Mouse (Mus musculus): ENCODE results near the gene Sparc.

Sparc gene

DNA sequence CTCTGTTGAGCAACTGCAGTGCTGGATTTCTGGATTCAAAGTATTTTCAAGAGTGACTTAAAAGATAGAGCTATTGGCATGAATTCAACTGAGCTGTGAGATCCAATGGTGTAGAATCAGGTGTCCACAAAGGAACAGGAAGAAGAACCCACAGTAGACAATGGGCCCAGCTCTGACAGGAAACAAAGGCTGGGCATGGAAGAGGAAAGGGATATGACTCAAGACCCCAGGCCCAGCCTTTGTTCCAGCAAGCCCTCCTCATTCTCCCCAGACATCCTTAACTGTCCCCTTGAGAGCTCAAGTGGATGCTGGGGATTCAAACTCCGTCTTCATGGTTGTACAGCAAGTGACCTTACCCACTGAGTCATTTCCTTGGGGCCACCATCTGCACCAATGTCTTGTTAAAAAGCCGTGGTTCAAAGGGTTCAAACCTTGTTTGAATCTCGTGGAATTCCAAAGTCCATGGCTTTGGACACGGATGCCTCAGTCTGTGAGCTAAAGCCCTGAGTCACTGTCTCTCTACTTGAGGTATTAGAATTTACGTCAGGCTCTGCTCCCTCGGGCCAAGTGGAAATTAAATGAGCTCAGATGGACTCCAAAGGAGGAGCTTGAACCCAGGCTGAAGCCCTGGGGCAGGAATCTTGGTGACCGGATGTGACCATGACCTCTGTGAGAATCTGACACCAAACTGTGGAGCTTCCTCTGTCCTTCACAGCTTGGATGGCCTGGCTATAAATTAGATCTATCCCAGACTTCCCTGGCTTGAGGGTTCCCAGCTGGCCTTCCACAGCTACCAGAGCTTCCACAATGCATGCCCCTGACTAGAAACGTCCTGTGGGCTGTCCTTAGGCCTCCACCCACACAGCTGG lies 17.1 kb downstream of the Sparc start:
- DNase-seq (ENCODE audit: low spot score) = no peak

DNA sequence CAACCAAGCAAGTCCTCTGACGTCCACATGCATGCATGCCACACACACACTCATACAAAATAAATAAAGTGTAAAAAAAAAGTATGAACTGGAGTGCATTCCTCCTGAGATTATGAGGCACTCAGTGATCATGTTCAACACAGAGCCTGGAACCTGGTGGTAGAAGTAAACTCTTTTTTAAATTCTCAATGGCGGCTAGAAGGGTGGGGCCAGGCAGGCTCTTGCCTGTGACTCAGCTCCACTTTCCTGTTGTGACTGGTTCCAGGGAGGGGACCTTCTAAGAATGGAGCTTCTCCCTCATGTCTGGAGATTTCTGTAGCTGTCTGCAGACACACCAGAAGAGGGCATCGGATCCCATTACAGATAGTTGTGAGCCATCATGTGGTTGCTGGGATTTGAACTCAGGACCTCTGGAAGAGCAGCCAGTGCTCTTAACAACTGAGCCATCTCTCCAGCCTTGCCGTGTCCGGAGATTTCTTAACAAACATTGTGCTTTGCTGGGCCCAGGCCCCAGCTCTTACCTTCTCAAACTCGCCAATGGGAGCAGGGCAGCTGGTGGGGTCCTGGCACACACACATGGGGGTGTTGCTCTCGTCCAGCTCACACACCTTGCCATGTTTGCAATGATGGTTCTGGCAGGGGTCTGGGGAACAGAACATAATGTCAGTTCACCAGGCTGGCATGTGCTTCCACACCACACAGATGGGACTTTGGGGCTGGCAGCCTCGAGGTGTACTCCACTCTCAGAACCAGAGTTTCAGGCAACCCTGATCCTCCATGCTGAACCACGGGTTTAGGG lies 18.1 kb downstream of the Sparc start:
- DNase-seq (ENCODE audit: low spot score) = no peak

DNA sequence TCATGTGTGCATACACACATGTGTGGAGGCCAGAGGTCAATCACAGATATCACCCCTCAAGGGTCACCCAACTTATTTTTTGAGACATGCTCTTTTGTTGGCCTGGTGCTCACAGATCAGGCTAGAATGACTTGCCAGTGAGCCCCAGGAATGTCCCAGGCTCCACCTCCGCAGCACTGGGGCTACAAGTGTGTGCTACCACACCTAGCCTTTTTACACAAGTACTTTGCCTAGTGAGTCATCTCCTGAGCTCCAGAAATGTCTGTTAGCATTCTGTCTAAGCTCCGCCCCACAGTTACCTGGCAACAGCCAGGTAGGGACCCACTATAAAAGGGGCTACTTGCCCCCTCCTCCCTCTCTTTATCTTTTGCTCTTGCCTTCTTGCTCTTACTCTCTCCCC lies 22.1 kb downstream of the Sparc start:
- DNase-seq (ENCODE audit: low spot score) = no peak

DNA sequence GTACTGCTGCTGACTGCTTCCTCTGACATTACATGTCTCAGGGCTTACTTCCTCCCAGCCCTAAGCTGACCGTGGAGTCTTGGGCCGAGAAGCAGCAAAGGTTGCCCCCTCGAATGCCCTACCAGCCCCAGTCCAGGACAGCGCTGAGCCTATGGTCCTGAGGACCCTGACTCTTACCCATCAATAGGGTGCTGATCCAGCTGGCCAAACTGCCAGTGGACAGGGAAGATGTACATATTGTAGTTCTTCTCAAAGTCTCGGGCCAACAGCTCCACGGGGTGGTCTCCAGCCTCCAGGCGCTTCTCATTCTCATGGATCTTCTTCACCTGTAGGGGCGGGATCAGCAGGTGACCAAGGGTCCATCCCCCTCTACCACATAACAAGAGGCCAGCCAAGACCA lies 24.6 kb downstream of the Sparc start:
- DNase-seq (ENCODE audit: low spot score) = no peak

GRCm38 (mm10) chr11:55397441-55397840 lies 25.5 kb downstream of the Sparc start:
- DNase-seq (ENCODE audit: low spot score) = no peak

DNA sequence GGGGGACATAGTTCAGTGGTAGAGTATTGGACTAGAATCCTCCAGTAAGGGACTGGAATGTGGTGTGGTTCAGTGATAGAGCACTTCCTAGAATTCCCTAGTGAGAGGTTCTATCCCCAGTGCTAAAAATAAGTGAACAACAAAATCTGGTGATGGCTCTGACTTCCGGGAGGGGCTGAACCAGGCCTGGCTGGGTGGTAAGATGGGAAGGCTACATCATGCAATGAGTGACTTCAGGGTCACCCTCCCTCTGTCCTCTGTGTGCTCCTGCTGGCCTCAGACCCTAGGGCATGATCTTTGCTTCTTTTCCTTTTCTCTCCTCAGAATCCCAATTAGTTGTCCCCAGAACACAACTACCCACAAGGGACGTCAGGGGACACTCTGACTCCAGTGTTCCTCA lies 25.9 kb downstream of the Sparc start:
- DNase-seq (ENCODE audit: low spot score) = no peak

GRCm38 (mm10) chr11:55395073-55395642 lies 27.8 kb downstream of the Sparc start:
- DNase-seq (ENCODE audit: low spot score) = no peak

- DNase-seq (ENCODE audit: low spot score) = no peak
These were observed 28.4 kb downstream of the Sparc start for GRCm38 (mm10) chr11:55394592-55394991.

GRCm38 (mm10) chr11:55392474-55392873 lies 30.5 kb downstream of the Sparc start:
- no peak for DNase-seq (ENCODE audit: low spot score)

- DNase-seq (ENCODE audit: low spot score) = peak; percentile 93
These were observed 33.2 kb downstream of the Sparc start for GRCm38 (mm10) chr11:55389778-55390177.

DNA sequence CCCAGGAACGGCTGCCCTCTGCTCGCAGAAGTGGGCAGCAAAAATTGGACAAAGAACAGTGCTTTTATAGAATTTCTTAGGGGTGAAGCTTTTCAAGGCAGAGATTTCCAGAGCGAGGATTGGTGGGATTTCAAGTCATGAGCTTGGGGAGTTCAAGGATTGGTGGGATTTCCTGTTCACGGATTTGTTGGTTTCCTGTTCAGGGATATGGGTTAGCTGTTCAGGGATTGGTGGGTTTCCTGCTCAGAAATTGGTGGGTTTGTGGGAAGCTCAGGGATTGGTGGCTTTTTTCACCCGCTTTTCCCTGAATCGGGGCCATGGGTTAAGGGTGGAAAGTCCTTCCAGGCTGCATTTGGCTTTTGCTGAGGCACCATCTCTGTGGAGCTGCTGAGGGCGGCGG lies 35.4 kb downstream of the Sparc start:
- no peak for DNase-seq (ENCODE audit: low spot score)

DNA sequence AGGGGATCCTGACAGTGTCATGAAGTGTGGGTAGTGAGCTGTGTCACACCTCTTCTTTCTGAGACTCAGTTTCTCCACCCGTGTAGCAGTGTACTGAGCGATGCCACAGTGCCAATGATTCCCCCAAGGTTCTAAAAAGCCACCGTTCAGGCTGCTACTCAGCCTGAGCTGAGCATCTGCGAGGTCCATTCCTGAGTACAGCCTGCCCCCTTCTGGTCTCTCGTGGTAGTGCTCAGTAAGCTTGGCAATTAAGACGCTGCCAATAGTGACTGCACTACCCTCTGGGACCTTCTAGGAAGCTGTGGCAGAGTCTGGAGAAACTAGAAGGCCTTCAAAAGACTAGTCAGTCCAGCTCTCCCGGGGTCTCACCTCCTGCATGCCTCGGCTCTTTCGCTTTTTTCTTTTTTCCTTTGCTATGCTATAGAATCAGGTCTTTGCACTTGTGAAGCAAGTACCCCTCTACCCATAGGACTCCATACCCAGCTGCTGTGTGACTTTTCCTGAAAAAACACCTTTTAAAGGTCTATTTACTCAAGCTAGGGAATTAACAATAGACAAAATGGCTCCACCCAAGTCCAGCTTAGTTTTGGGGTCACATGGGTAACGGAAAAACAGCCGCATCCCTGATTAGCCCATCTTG lies 36.4 kb downstream of the Sparc start:
- peak; percentile 96 for DNase-seq (ENCODE audit: low spot score)

DNA sequence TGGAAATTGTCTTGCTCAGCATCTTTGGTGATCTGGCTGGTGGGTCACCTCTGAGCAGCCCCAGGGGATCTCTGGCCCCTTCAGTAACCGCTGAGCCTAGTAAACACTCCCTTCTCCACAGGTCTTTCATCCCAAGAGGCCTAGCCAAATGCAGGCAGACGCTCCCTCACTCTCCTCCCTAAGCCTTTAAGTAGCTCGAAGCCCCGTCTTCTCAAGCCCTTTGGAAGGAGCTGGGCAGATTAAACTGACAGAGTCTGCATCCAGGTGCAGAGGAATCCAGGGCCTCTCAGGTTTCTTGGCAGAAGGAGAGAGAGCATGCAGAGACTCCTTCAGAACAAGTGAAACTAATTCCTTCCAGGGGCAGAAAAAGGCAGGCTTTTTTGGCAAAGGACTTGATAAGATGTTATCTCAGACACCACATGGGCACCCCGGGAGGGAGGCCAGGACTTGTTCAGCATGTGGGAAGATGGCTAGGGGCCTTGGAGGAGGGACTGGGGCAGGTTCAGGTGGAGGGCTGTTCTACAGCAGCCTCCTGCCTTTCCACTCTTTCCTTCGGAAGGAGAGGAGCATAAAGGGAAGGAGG lies 39.4 kb downstream of the Sparc start:
- DNase-seq (ENCODE audit: low spot score) = no peak

GRCm38 (mm10) chr11:55380908-55381307 lies 42.1 kb downstream of the Sparc start:
- no peak for DNase-seq (ENCODE audit: low spot score)

GRCm38 (mm10) chr11:55378371-55378770 lies 44.6 kb downstream of the Sparc start:
- DNase-seq (ENCODE audit: low spot score) = no peak

DNA sequence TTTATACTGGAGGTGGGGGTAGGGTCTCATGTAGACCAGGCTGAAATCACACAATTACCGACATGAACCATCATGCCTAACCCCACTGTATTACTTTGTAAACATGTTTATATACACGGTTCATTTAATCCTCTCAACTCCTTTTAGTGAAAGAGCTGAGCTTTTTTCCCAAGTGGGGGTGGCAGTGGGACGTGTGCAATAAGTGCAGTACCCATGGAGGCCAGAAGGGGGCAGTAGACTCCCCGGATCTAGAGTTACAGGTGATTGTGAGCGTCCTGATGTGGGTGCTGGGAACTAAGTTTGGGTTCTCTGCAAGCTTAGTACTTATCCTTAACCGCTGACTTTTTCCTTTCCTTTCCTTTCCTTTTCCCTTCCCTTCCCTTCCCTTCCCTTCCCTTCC lies 49.1 kb downstream of the Sparc start:
- DNase-seq (ENCODE audit: low spot score) = no peak

- no peak for DNase-seq (ENCODE audit: low spot score)
These were observed 49.6 kb downstream of the Sparc start for GRCm38 (mm10) chr11:55373373-55373772.

GRCm38 (mm10) chr11:55372001-55372400 lies 51.0 kb downstream of the Sparc start:
- DNase-seq (ENCODE audit: low spot score) = no peak

DNA sequence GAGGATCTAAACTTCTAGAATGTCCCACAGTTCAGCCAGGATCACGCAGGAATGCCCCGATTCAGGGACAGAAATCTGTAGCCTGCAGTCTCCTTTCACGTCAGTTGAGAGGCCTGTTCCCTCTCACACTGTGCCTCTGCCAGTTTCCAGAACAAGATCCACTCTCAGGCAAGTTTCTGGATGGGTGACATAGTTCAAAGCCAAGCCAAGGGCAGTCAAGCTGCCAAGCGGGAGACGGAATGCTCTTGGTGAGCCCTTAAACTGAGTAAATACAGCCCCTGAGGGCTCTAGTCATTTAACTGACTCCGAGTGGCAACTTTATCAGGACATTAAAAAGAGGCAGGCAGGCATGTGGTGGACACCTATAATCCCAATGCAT lies 53.9 kb downstream of the Sparc start:
- DNase-seq (ENCODE audit: low spot score) = no peak

DNA sequence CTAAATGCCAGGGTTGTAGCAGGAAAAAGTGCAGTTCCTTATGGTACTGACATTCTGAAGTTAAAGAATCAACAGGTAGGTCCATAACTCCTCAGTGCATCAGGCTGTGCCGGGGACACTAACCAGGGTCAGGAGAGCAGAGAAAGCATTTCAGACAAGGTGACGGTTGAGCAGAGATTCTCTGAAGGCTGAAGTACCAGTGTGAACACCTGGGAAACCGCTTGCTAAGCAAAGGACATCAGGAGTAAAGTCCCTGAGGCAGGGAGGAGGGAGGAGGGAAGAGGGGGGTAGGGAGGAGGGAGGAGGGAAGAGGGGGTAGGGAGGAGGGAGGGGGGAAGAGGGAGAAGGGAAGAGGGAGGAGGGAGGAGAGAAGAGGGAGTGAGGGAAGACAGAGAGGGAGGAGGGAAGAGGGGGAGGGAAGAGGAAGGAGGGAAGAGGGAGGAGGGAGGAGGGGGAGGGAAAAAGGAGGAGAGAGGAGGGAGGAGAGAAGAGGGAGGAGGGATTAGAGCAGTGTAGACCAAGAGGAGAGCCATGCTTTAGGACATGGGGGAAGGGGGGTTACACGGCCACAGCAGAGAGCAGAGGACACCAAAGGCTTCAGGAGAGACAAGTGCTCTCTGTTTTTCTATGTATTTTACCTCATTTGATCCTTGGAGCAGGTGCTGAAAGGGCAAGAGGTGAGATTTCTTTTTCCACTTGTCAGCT lies 54.4 kb downstream of the Sparc start:
- DNase-seq (ENCODE audit: low spot score) = no peak

DNA sequence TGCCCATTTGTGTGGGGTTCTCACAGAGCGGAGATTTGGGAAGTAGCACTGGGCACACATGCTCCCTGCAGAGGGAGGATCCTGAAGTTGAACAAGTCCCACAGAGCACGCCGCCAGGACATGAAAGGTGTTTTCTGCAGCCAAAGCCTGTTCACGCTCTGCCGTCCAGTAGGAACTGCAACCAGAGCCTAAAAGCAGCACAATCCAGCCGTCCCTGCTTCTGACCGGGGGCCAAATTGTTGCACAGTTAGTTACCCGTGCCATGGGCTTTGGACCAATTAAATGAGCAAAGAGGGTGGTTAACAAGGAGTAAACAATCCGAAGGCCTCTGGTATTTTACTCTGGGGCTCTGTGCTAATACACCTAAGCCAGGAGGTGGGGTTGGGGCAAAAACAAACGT lies 55.2 kb downstream of the Sparc start:
- no peak for DNase-seq (ENCODE audit: low spot score)

DNA sequence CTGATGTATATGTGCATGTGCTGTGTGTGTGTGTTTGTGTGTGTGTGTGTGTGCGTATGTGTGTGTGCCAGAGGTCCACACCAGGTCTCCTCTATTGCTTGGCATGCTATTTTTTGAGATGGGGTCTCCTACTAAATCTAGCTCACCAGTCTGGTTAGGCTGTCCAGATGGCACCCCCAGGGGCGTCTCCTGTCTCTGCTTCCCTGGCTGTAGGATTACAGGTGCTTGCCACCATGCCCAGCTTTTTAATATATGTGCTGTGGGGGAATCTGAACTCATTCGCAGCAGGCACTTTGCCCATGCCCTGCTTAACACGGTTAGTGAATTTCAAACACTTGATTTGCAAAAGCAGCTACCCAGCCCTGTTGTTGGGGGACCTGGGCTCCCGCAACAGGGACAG lies 57.1 kb downstream of the Sparc start:
- DNase-seq (ENCODE audit: low spot score) = no peak

All from retina, embryonic 14.5 days (tissue).